Mouse (Mus musculus) olfactory bulb, adult 2 months (tissue): ENCODE measurements around the gene Limd1.

Source experiments
- CTCF ChIP-seq: fragments of 200-500 bp; IDR thresholded peaks from 2 replicates; pipeline ENCODE4 v1.5.1; 2012; ENCODE audit warnings: low read depth, mild to moderate bottlenecking, low read length, moderate library complexity; ENCODE audit not compliant: insufficient read depth
- POLR2A ChIP-seq: fragments of 200-500 bp; IDR thresholded peaks from 2 replicates; pipeline ENCODE4 v1.6.1; 2012; ENCODE audit warnings: mild to moderate bottlenecking, low read depth, low read length, moderate library complexity; ENCODE audit not compliant: insufficient read depth

DNA sequence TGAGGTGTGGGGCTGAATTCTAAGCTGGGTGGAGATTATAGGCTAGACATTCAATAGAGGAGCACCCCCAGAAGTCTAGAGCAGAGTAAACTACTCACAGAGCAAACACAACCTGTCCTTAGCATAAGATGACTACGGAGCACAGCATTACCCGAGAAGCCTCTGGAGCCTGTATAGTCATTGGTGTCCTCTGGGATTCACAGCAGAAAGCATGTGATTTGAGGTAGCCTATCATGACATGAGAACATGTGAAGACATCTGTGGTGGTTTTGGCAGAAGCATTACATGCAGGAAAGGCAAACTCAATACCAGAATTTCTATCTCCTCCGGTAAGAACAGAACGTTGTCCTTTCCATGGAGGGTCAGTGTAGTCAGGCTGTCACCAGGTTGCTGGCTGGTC lies 7.1 kb downstream of the Limd1 start:
- TF ChIP-seq POLR2A = no peak
- no peak for TF ChIP-seq CTCF
